Mouse (Mus musculus) forebrain, embryonic 10.5 days (tissue): ENCODE results near the gene Gm9803. TPM values are rescaled to one million over a fixed set of nuclear protein-coding genes. Genes with fewer than 3 reads are reported as not detected.

Experiments used
- DNase-seq: peaks from one replicate; pipeline ENCODE4 v3.0.0-alpha.2; 2017; ENCODE audit warnings: low spot score; ENCODE audit errors: extremely low spot score
- H3K27ac ChIP-seq: fragments of 300-500 bp; sonication (generic); 2 replicates; pipeline ENCODE4 v1.5.1; 2016; ENCODE audit warnings: mild to moderate bottlenecking
- H3K27me3 ChIP-seq: fragments of 300-500 bp; sonication (generic); 2 replicates; pipeline ENCODE4 v1.6.1; 2016; ENCODE audit warnings: mild to moderate bottlenecking; ENCODE audit not compliant: poor library complexity, severe bottlenecking
- H3K36me3 ChIP-seq: fragments of 300-500 bp; sonication (generic); replicated peaks from 2 replicates; pipeline ENCODE4 v1.6.1; 2016; ENCODE audit warnings: mild to moderate bottlenecking, moderate library complexity
- H3K4me1 ChIP-seq: fragments of 300-500 bp; sonication (generic); 2 replicates; pipeline ENCODE4 v1.6.1; 2016
- H3K4me3 ChIP-seq: fragments of 300-500 bp; sonication (generic); 2 replicates; pipeline ENCODE4 v1.5.1; 2016; ENCODE audit warnings: mild to moderate bottlenecking, moderate library complexity
- H3K9me3 ChIP-seq: fragments of 300-500 bp; sonication (generic); 2 replicates; pipeline ENCODE4 v1.6.1; 2016; ENCODE audit warnings: mild to moderate bottlenecking, moderate library complexity
- WGBS: fragments of 180-500 bp; shearing (Covaris S2); methylation state at CpG from one replicate; pipeline ENCODE4 v1.1.7; 2016; 5-methylcytosine and 5-hydroxymethylcytosine counted together
- polyA plus RNA-seq: library from polyadenylated mRNA; unstranded; fragments of >200 nt; fragmentation: Nextera tagmentation; extraction: Ambion mirVana; gene quantifications from 2 replicates; pipeline ENCODE4 v1.2.1, GENCODE M21; 2016

The Gm9803 gene
- polyA plus RNA-seq, 1 experiment from 2014 or later: 9.4 TPM

DNA sequence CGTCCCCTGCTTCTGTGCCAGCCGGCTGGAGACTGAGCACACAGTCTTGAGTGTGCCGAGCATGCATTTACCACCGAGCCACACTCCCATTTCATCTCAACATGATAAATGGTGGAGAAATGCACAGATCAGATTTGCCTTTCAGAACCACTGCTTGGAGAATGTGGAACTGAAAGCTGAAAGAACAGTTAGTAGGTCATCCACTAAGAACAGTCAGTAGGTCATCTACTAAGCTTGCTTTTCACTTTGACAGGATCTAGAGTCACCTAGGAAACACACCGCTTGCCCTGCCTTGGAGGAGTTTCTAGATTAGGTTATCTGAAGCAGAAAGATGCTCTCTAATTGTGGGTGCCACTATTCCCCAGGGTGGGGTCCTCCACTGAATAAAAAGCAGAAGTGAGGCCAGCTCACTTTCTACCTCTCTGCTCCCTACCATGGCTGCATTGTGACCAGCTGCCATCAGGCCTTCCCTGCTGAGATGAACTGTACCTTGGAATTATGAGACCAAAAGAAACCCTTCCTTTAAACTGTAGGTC lies 33.8 kb downstream of the Gm9803 start:
- 92% methylated on average over 5 of the region's 5 CpGs for WGBS
- no peaks in the 10 kb centered on the region for H3K27me3 ChIP-seq
- H3K4me1 ChIP-seq: no peaks in the 10 kb centered on the region
- H3K36me3 ChIP-seq: no peaks in the 10 kb centered on the region
- no peak overlapping the region for H3K27ac ChIP-seq
- DNase-seq: no peak
- peaks cover 5% of the 10 kb centered on the region; the same call in 1 of the 2 replicates for H3K9me3 ChIP-seq
- no peak overlapping the region for H3K4me3 ChIP-seq

DNA sequence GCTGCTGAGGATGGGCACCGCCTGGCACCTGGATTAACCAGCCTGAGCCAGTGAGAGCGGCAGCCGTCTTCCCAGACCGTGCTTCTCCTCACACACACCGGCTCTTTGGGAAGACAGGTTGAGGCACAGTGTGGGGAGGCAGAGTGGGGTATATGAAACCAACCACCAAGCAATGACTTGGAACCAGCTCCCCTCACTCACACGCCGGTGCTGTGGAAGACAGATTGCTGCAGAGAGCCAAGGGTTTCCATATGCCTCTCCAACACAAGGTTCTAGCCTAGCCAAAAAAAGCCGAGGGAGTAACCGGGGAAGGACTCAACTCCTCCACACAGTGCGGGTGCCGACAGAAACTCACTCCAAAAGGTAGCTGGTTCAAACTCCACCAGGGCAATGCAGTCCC lies 35.4 kb downstream of the Gm9803 start:
- Histone ChIP-seq H3K9me3 (peaks cover 3% of the 10 kb centered on the region; the same call in 1 of the 2 replicates), H3K27ac (no peak overlapping the region), H3K27me3 (no peaks in the 10 kb centered on the region), H3K36me3 (no peaks in the 10 kb centered on the region), H3K4me1 (no peaks in the 10 kb centered on the region), H3K4me3 (no peak overlapping the region)
- no peak for DNase-seq
- 78% methylated on average over 11 of the region's 11 CpGs for WGBS

DNA sequence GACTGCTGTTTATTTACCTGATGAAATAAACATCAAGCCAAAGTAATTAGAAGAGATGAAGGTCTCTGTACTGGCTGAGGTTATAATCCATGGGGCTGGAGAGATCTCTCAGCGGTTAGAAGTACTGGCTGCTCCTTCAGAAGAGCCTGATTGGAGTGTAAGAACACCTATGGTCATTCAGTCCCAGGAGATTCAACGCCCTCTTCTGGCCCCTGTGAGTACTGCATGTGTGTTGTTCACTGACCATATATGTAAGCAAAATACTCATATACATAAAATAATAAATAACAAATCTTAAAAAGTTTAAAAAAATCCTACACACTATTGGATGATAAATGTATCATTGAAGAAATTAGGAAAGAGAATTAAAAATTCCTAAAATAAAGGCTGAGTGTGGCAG lies 36.9 kb downstream of the Gm9803 start:
- Histone ChIP-seq H3K9me3 (peaks cover 3% of the 10 kb centered on the region; the same call in 1 of the 2 replicates), H3K36me3 (no peaks in the 10 kb centered on the region), H3K27me3 (no peaks in the 10 kb centered on the region), H3K27ac (no peak overlapping the region), H3K4me1 (no peaks in the 10 kb centered on the region), H3K4me3 (no peak overlapping the region)
- DNase-seq: no peak
- 33% methylated on average over 2 of the region's 2 CpGs for WGBS

DNA sequence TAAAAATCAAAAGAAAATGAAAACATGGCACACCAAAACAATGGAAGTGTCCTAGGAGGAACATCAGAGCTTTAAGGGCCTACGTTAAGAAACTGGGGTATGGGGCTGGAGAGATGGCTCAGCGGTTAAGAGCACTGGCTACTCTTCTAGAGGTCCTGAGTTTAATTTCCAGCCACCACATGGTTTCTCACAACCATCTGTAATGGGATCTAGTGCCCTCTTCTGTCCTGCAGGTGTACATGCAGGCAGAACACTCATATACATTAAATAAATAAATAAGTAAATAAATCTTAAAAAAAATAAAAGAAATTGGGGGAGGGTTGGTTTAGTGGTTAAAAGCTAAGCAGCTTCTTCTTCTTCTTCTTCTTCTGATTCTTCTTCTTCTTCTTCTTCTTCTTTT lies 37.4 kb downstream of the Gm9803 start:
- Histone ChIP-seq H3K27ac (no peak overlapping the region), H3K36me3 (no peaks in the 10 kb centered on the region), H3K9me3 (peaks cover 3% of the 10 kb centered on the region; the same call in 1 of the 2 replicates), H3K4me1 (no peaks in the 10 kb centered on the region), H3K4me3 (no peak overlapping the region), H3K27me3 (no peaks in the 10 kb centered on the region)
- WGBS: 92% methylated on average over 2 of the region's 2 CpGs
- DNase-seq: no peak

Other genes starting within 250 kb of the Gm9803 start
- 8.8 and 9.2 TPM in 2 replicates for gene Bend3, start 45.3 kb upstream of the Gm9803 start, polyA plus RNA-seq
- 63.6 and 64.3 TPM in 2 replicates for gene 1700021F05Rik, start 16.9 kb downstream of the Gm9803 start, polyA plus RNA-seq
- gene Cd24a, start 54.2 kb downstream of the Gm9803 start, polyA plus RNA-seq: 183 and 206 TPM in 2 replicates